Mouse (Mus musculus) hindbrain, embryonic 13.5 days (tissue): ENCODE results near the gene Gm20538. TPM values are rescaled to one million over a fixed set of nuclear protein-coding genes. Genes with fewer than 3 reads are reported as not detected.
A peak's percentile ranks its signal among the peaks of the same experiment; 100 is the strongest.

ENCODE experiments used
- ATAC-seq: fragments of 200-750 bp; cut with Nextera tagmentation; 2 replicates; pipeline ENCODE4 v1.8.0; 2017; ENCODE audit warnings: moderate TSS enrichment; ENCODE audit not compliant: low FRiP score
- H3K27ac ChIP-seq: fragments of 300-500 bp; sonication (generic); 2 replicates; pipeline ENCODE4 v1.5.1; 2015; ENCODE audit warnings: inconsistent platforms, mild to moderate bottlenecking, moderate library complexity
- H3K27me3 ChIP-seq: fragments of 300-500 bp; sonication (generic); 2 replicates; pipeline ENCODE4 v1.6.1; 2015; ENCODE audit warnings: mild to moderate bottlenecking, inconsistent platforms
- H3K36me3 ChIP-seq: fragments of 300-500 bp; sonication (generic); 2 replicates; pipeline ENCODE4 v1.6.1; 2015; ENCODE audit warnings: mild to moderate bottlenecking, inconsistent platforms
- H3K4me1 ChIP-seq: fragments of 300-500 bp; sonication (generic); replicated peaks from 2 replicates; pipeline ENCODE4 v1.6.1; 2015; ENCODE audit warnings: inconsistent platforms
- H3K4me2 ChIP-seq: fragments of 300-500 bp; sonication (generic); 2 replicates; pipeline ENCODE4 v1.6.1; 2015; ENCODE audit warnings: inconsistent platforms, mild to moderate bottlenecking, moderate library complexity
- H3K4me3 ChIP-seq: fragments of 300-500 bp; sonication (generic); 2 replicates; pipeline ENCODE4 v1.5.1; 2015; ENCODE audit warnings: mild to moderate bottlenecking, inconsistent platforms
- H3K9ac ChIP-seq: fragments of 300-500 bp; sonication (generic); 2 replicates; pipeline ENCODE4 v1.6.1; 2015; ENCODE audit warnings: mild to moderate bottlenecking, inconsistent platforms
- H3K9me3 ChIP-seq: fragments of 300-500 bp; sonication (generic); 2 replicates; pipeline ENCODE4 v1.6.1; 2016; ENCODE audit warnings: inconsistent platforms
- WGBS: fragments of 180-500 bp; shearing (Covaris S2); methylation state at CpG from one replicate; pipeline ENCODE4 v1.1.7; 2015; 5-methylcytosine and 5-hydroxymethylcytosine counted together
- polyA plus RNA-seq: library from polyadenylated mRNA; unstranded; fragments of >200 nt; fragmentation: Nextera tagmentation; extraction: Ambion mirVana; gene quantifications from 2 replicates; pipeline ENCODE4 v1.2.1, GENCODE M21; 2015

The Gm20538 gene
- polyA plus RNA-seq, 1 experiment from 2014 or later: not detected

DNA sequence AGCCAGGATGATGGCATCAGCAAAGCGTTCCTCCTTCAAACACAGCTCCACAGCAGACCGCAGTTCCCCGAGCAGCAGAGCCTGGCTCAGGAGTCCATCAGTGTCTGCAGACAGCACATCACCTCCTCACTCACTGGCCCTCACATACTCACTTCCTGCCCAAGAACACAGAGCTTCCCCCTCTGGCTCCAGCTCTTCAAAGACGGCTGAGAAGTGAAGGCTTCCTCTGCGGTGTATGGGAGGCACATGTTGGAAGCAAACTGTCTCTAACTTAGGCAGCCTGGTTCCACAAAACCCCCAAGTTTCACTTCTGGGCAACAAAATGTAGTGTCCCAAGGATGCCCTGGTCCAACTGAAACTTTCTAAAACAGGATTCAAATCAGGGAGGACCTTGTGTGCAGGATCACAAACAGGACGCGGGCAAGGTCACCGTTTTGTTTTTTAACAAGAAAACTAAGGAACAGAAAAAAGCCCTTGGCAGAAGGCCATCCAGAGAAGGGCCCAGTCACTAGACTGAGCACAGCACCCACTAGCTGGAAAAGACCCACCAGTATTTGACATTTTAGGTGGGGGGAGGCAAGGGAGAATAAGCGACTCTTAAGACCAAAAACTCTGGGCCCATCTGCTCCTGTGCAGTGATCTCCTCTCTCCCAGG lies 27.0 kb downstream of the Gm20538 start:
- Histone ChIP-seq H3K27me3 (peaks cover 45% of the 10 kb centered on the region), H3K9me3 (no peaks in the 10 kb centered on the region), H3K4me2 (no peak overlapping the region)

GRCm38 (mm10) chr19:44519152-44519551 lies 33.5 kb downstream of the Gm20538 start:
- Histone ChIP-seq H3K4me2 (no peak overlapping the region), H3K4me1 (peaks cover 29% of the 10 kb centered on the region), H3K9ac (no peak overlapping the region), H3K4me3 (no peak overlapping the region), H3K9me3 (no peaks in the 10 kb centered on the region), H3K27ac (no peak overlapping the region), H3K27me3 (peaks cover 88% of the 10 kb centered on the region), H3K36me3 (no peaks in the 10 kb centered on the region)
- WGBS: 23% methylated on average over 7 of the region's 7 CpGs
- ATAC-seq: no peak

More for the DNA sequence above, 27.0 kb downstream of the Gm20538 start:
- Histone ChIP-seq H3K27ac (no peak overlapping the region), H3K9ac (no peak overlapping the region), H3K36me3 (no peaks in the 10 kb centered on the region), H3K4me1 (no peaks in the 10 kb centered on the region), H3K4me3 (no peak overlapping the region)
- ATAC-seq: no peak
- 89% methylated on average over 9 of the region's 9 CpGs for WGBS

DNA sequence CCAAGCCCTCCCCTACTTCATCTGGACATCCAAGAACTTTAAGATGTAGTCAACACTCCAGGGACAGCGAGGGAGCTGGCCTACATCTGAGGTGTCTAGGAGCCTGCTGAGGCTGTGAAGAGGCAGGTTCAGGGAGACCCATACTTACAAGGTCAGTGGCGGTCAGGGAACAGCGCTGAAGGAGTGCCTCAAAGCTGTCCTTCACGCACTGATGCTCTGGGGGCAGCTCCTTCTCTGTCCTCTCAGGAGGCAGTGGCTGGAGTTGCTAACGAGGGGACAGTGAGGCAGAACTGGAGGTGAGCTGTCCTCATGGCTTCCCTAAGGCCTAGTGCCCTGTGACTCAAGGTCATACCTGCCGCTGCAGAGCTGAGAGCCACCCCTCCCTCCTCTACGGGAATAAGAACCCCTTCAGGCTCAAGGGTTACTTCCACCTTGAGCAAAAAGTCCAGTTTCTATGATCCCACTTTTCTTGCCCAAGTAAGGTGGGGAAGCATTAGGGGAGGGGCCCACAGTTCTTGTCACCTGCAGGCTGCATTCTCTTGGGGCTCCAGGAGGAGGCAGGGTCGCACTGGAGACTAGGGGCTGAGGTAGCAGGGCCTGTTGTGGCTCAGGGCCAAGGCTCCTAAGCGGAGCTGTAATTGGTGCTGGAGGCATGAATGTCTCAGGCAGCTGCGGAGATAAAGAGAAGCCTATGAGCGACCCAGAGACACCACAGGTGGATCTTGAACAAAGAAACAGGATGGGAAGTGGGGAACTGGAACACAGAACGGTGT lies 34.4 kb downstream of the Gm20538 start:
- H3K27me3 ChIP-seq: peaks cover 89% of the 10 kb centered on the region
- WGBS: 53% methylated on average over 12 of the region's 12 CpGs

DNA sequence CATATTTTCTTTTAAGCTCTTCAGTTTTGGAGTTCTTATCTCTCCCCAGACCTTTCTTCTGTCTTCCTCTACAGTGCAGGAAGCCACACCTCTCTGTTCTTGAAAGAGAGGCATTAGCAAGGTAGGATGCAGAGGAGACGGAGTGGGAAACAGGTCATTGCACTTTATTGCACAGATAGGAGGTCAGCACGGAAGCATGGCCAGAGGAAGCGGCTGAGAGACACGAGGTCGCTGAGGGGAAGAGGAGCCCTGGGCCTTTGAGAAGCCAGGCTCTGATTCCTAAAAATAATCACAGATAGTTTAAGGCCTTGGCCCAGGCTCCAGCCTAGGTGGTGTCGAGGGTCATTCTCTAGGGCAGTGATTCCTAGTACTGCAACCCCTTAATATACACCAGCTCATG lies 36.9 kb downstream of the Gm20538 start:
- H3K9ac ChIP-seq: no peak overlapping the region
- no peak overlapping the region for H3K4me2 ChIP-seq
- WGBS: 34% methylated on average over 6 of the region's 6 CpGs
- H3K4me3 ChIP-seq: no peak overlapping the region
- no peak for ATAC-seq
- no peaks in the 10 kb centered on the region for H3K9me3 ChIP-seq
- peaks cover 96% of the 10 kb centered on the region for H3K27me3 ChIP-seq
- H3K36me3 ChIP-seq: no peaks in the 10 kb centered on the region
- 0 out of 2 replicates have a peak overlapping the region, but pooled peaks have one; percentile 12 for H3K27ac ChIP-seq
- peaks cover 48% of the 10 kb centered on the region for H3K4me1 ChIP-seq

More for the DNA sequence above, 34.4 kb downstream of the Gm20538 start:
- H3K36me3 ChIP-seq: no peaks in the 10 kb centered on the region
- H3K4me2 ChIP-seq: no peak overlapping the region
- H3K4me3 ChIP-seq: no peak overlapping the region
- H3K9ac ChIP-seq: no peak overlapping the region
- ATAC-seq: no peak
- H3K4me1 ChIP-seq: peaks cover 32% of the 10 kb centered on the region
- H3K9me3 ChIP-seq: no peaks in the 10 kb centered on the region
- no peak overlapping the region for H3K27ac ChIP-seq

- H3K27me3 ChIP-seq: peaks cover 97% of the 10 kb centered on the region
- no peak overlapping the region for H3K4me3 ChIP-seq
- no peak overlapping the region for H3K4me2 ChIP-seq
- peaks cover 53% of the 10 kb centered on the region for H3K4me1 ChIP-seq
- no peaks in the 10 kb centered on the region for H3K36me3 ChIP-seq
- WGBS: 3% methylated on average over 14 of the region's 14 CpGs
- no peaks in the 10 kb centered on the region for H3K9me3 ChIP-seq
- peak; percentile 74 for ATAC-seq
- H3K9ac ChIP-seq: no peak overlapping the region
- 0 out of 2 replicates have a peak overlapping the region, but pooled peaks have one; percentile 12 for H3K27ac ChIP-seq
Measured at GRCm38 (mm10) chr19:44514521-44515451, 37.8 kb downstream of the Gm20538 start.

DNA sequence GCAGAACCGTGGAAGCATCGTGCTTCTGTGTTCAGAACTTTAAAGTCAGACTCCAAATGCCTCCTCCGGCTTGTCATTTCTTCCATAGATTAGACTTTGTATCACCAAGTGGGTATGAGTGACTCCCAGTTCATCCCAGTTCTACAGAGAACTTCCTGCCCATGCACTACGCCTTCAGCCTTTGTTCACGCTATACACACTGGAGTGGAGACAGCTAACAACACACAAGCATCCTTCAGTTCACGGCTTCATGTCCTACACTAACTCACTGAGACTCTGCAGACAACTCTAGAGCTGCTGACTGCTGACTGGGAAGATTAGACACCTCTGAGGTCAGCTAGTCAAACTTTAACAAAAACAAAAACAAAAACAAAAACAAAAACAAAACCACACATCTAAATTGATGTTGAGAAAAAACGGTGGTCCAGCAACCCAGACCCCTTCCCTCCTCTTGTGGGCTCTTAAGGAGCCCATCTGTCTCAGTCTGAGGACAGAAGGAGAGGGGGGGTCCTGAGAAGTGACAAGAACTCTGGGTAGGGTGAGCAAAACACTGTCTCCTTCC lies 38.6 kb downstream of the Gm20538 start:
- no peak overlapping the region for H3K4me3 ChIP-seq
- WGBS: 12% methylated on average over 7 of the region's 7 CpGs
- H3K27me3 ChIP-seq: peaks cover 99% of the 10 kb centered on the region
- no peak overlapping the region for H3K9ac ChIP-seq
- 0 out of 2 replicates have a peak overlapping the region, but pooled peaks have one; percentile 12 for H3K27ac ChIP-seq
- H3K36me3 ChIP-seq: no peaks in the 10 kb centered on the region
- H3K4me2 ChIP-seq: no peak overlapping the region
- no peaks in the 10 kb centered on the region for H3K9me3 ChIP-seq
- no peak for ATAC-seq
- peaks cover 49% of the 10 kb centered on the region for H3K4me1 ChIP-seq

GRCm38 (mm10) chr19:44513054-44513833 lies 39.4 kb downstream of the Gm20538 start:
- H3K4me2 ChIP-seq: no peak overlapping the region
- WGBS: 12% methylated on average over 11 of the region's 11 CpGs

DNA sequence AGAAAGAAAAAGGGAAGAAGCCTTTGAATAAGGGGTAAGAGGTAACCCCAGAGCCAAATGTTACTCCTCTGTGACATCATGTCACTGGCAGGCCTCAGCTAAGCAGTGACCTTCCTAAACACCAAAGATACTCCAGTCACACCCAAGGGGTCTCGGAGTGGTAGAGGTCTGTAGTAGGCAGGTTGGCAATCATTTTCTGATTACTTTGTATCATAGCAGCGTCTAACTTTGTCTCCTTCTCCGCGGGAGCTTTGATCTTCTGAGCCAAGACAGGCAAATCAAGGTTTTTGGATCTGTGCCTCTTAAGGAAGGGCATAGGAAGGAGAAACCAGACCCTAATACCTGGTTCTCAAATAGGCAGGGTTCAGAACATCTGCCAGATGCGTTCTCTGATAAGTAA lies 40.0 kb downstream of the Gm20538 start:
- whole genome bisulfite sequencing: 20% methylated on average over 5 of the region's 5 CpGs
- Histone ChIP-seq H3K4me2 (no peak overlapping the region; the same call in 1 of the 2 replicates), H3K4me1 (peaks cover 49% of the 10 kb centered on the region), H3K36me3 (no peaks in the 10 kb centered on the region), H3K27me3 (peaks cover 98% of the 10 kb centered on the region), H3K9me3 (no peaks in the 10 kb centered on the region), H3K4me3 (no peak overlapping the region), H3K27ac (no peak overlapping the region), H3K9ac (no peak overlapping the region)
- ATAC-seq: no peak

More at GRCm38 (mm10) chr19:44513054-44513833, 39.4 kb downstream of the Gm20538 start:
- Histone ChIP-seq H3K36me3 (no peaks in the 10 kb centered on the region), H3K27me3 (peaks cover 98% of the 10 kb centered on the region), H3K27ac (no peak overlapping the region), H3K9me3 (no peaks in the 10 kb centered on the region), H3K4me1 (peaks cover 49% of the 10 kb centered on the region), H3K4me3 (no peak overlapping the region), H3K9ac (no peak overlapping the region)
- ATAC-seq: no peak

DNA sequence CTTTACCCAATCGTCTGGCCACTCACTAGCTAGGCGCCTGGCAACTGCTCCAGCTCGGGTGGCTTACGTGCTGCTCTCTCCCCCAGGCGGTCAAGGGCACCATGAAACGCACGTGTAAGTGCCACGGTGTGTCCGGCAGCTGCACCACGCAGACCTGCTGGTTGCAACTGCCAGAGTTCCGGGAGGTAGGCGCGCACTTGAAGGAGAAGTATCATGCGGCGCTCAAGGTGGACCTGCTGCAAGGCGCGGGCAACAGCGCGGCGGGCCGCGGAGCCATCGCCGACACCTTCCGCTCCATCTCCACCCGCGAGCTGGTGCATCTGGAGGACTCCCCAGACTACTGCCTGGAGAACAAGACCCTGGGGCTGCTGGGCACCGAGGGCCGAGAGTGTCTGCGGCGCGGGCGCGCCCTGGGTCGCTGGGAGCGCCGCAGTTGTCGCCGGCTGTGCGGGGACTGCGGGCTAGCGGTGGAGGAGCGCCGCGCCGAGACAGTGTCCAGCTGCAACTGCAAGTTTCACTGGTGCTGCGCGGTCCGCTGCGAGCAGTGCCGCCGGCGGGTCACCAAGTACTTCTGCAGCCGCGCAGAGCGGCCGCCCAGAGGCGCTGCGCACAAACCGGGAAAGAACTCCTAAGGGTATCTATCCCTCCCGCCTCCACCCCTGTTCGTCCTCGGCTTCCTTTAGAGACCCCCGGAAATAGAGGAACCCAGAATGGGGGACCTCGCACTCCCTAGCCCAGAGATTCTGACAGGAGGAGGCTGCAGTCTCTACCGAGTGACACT lies 41.0 kb downstream of the Gm20538 start:
- Histone ChIP-seq H3K27ac (peak overlapping the region; percentile 40; the same call in 1 of the 2 replicates), H3K9me3 (no peaks in the 10 kb centered on the region), H3K4me3 (peak overlapping the region; percentile 49), H3K36me3 (no peaks in the 10 kb centered on the region), H3K4me1 (peaks cover 42% of the 10 kb centered on the region), H3K4me2 (peak overlapping the region; percentile 93), H3K9ac (peak overlapping the region; percentile 71), H3K27me3 (peaks cover 98% of the 10 kb centered on the region)
- WGBS: under 1% methylated on average over 66 of the region's 66 CpGs
- peak; percentile 55; the same call in 1 of the 2 replicates for ATAC-seq

GRCm38 (mm10) chr19:44510534-44511175 lies 42.0 kb downstream of the Gm20538 start:
- Histone ChIP-seq H3K4me2 (peak overlapping the region; percentile 93), H3K27me3 (peaks cover 96% of the 10 kb centered on the region), H3K9me3 (no peaks in the 10 kb centered on the region), H3K4me1 (peaks cover 39% of the 10 kb centered on the region), H3K27ac (no peak overlapping the region), H3K9ac (no peak overlapping the region), H3K36me3 (no peaks in the 10 kb centered on the region), H3K4me3 (peak overlapping the region; percentile 49)
- WGBS: 2% methylated on average over 12 of the region's 12 CpGs
- no peak for ATAC-seq
